Mouse (Mus musculus) CH12F3 (cell line): ENCODE measurements around the gene Cts6.
"Not testable (repeated sequence)": the region's sequence is repeated elsewhere in the genome, so short reads cannot be mapped to it uniquely, and the experiment has no call there.

Experiments
- in situ Hi-C: fragments of 300-500 bp; cut with MboI; formaldehyde crosslinking; loops from 2 replicates; pipeline ENCODE4 v1.14.3; 2020; ENCODE audit warnings: low sequenced_read_pairs

Cts6 gene

GRCm38 (mm10) chr13:61203310-61203709, at the start of gene Cts6:
Gene Cts6, minus strand, starts transcription at chr13:61203410.
- in situ Hi-C loops = no loop called here

GRCm38 (mm10) chr13:61241076-61241947, 38.1 kb upstream of the Cts6 start:
- in situ Hi-C loops = no loop called here

GRCm38 (mm10) chr13:61185151-61185933, 17.9 kb downstream of the Cts6 start:
- in situ Hi-C loops = not testable (repeated sequence)

GRCm38 (mm10) chr13:61164622-61165021, 38.6 kb downstream of the Cts6 start:
- in situ Hi-C loops = no loop called here

- in situ Hi-C loops = no loop called here
Measured at GRCm38 (mm10) chr13:61164156-61164555, 39.1 kb downstream of the Cts6 start, which contains the start of gene Ctsr. Gene Ctsr, minus strand, starts transcription at chr13:61164256.
